Comparison of ENCODE assay signal across 29 mouse cellular contexts in genomic region chr2:91484698-91485097, GRCm38 (mm10). TPM values are rescaled to one million over a fixed set of nuclear protein-coding genes. Genes with fewer than 3 reads are reported as not detected.
DNase-seq lines count a peak whose midpoint lies in the region.
"Had no signal": no experiment of that assay in that cellular context is flagged by ENCODE, and none has a peak within 500 bp of the region (broad histone marks: within the 10 kb centered on the region; RNA-seq: fewer than 3 reads in every experiment).

No protein-coding gene starts in this region.

- peaks cover 12% of the 10 kb centered on the region; the same call in 1 of the 2 replicates for H3K36me3 ChIP-seq in macrophage (ENCODE audit: inconsistent target)

- 4% methylated on average over 4 of the region's 4 CpGs for WGBS in macrophage (ENCODE audit: missing documents)

- H3K79me2 ChIP-seq in macrophage (ENCODE audit: inconsistent target), result no peaks in the 10 kb centered on the region

- H3K4me3 ChIP-seq in macrophage (ENCODE audit: inconsistent target), result no peak overlapping the region
- H3K4me3 ChIP-seq: embryonic facial prominence, embryonic 12.5 days; heart, adult 2 months; heart, embryonic 12.5 days; liver, embryonic 15.5 days; lung, embryonic 15.5 days; megakaryocyte, embryonic 14.5 days; midbrain, embryonic 12.5 days; myocyte; neural tube, embryonic 12.5 days had no signal

- peak; percentile 42 for DNase-seq in layer of hippocampus, adult 11-12 months (ENCODE audit: low spot score)
- no peak for DNase-seq in layer of hippocampus, adult 9-10 months (ENCODE audit: low spot score)
- DNase-seq in lung, postnatal 36 days, result peak; percentile 53
- no peak for DNase-seq in lung, postnatal 10 days
- no peak for DNase-seq in thymus, postnatal 14 days
- no peak for DNase-seq in frontal cortex, postnatal 36 days (ENCODE audit: low spot score in 2 of 2)
- DNase-seq: adrenal gland, adult 2 months; adrenal gland, postnatal 36 days; cerebellum, adult 9-10 months; cerebellum, postnatal 36 days; embryo, embryonic 11 days; gastrocnemius, postnatal 25 days; heart, adult 2 months; heart, postnatal 4 days; left cerebral cortex, postnatal 4 days; right cerebral cortex, postnatal 4 days; thymus, adult 2 months; thymus, postnatal 4 days had no signal

- peak overlapping the region; percentile 84 for H3K27ac ChIP-seq in macrophage
- H3K27ac ChIP-seq: embryonic facial prominence, embryonic 12.5 days; heart, adult 2 months; hindbrain, embryonic 14.5 days; kidney, postnatal 0 days; liver, embryonic 15.5 days; lung, embryonic 15.5 days; midbrain, embryonic 12.5 days; neural tube, embryonic 12.5 days had no signal

RNA-seq across cellular contexts. Expression of gene Lrp4, which starts 27.4 kb away (rescaled TPM):
- total RNA-seq in macrophage (2018; cell fraction: chromatin; rRNA removed), result 10 to 100 TPM in 17 of 26 experiments, 1 to 10 TPM in 9; 2.2 to 25.6 (median 10.5) TPM
- total RNA-seq in macrophage (2018; cell fraction: cytosol; rRNA removed), result 10 to 100 TPM in 1 of 26 experiments, 1 to 10 TPM in 25; 4.6 to 10.7 (median 5.8) TPM
- 10 to 100 TPM in 19 of 26 experiments, 1 to 10 TPM in 7; 7.5 to 17.2 (median 11.2) TPM for total RNA-seq in macrophage (2018; cell fraction: nucleus; rRNA removed)
- 2.8 to 4.7 TPM (median 3.9 TPM) in 3 replicates for polyA plus RNA-seq in macrophage (2018)

RNA-seq across cellular contexts. Expression of gene 1110051M20Rik, which starts 40.2 kb away (rescaled TPM):
- total RNA-seq in macrophage (2018; cell fraction: chromatin; rRNA removed), result 10 to 100 TPM in 18 of 26 experiments, 1 to 10 TPM in 7, not detected in 1; 1.4 to 23.9 (median 12.6) TPM
- total RNA-seq in macrophage (2018; cell fraction: cytosol; rRNA removed), result 1 to 10 TPM; 3.8 to 8.2 (median 6.0) TPM
- 10 to 100 TPM in 7 of 26 experiments, 1 to 10 TPM in 19; 2.0 to 15.3 (median 8.1) TPM for total RNA-seq in macrophage (2018; cell fraction: nucleus; rRNA removed)
- polyA plus RNA-seq in macrophage (2018), result 4.8 to 7.1 TPM (median 5.0 TPM) in 3 replicates

RNA-seq across cellular contexts. Expression of gene Ckap5, which starts 41.9 kb away (rescaled TPM):
- 100 to 1,000 TPM in 2 of 26 experiments, 10 to 100 TPM in 24; 31.5 to 102 (median 77.5) TPM for total RNA-seq in macrophage (2018; cell fraction: chromatin; rRNA removed)
- 10 to 100 TPM; 20.9 to 42.7 (median 34.1) TPM for total RNA-seq in macrophage (2018; cell fraction: cytosol; rRNA removed)
- 10 to 100 TPM; 26.9 to 71.1 (median 46.9) TPM for total RNA-seq in macrophage (2018; cell fraction: nucleus; rRNA removed)
- 21.7 to 29.7 TPM (median 26.2 TPM) in 3 replicates for polyA plus RNA-seq in macrophage (2018)

Comparison
In these comparisons a context has a peak if more than half of its experiments do, and no peak if none do; other contexts are left out.
1. DNase-seq: peak in layer of hippocampus, adult 11-12 months (single experiment) and lung, postnatal 36 days (single experiment); none in layer of hippocampus, adult 9-10 months (single experiment), lung, postnatal 10 days (single experiment), thymus, postnatal 14 days (single experiment) and frontal cortex, postnatal 36 days (0 of 2).